Mouse (Mus musculus) B cell, adult 67 days (primary cell): Measurements from ENCODE around the gene E130208F15Rik. TPM values are rescaled to one million over a fixed set of nuclear protein-coding genes. Genes with fewer than 3 reads are reported as not detected.

Experiments used
- total RNA-seq, 2 experiments: library from RNA; stranded (reverse); gene quantifications; 4 replicates each; pipeline ENCODE4 v1.2.4; 2023

The E130208F15Rik gene
- 1 to 10 TPM; 3.9 to 6.6 TPM for total RNA-seq

GRCm38 (mm10) chr7:30321539-30322284 is at the start of gene E130208F15Rik:
Gene E130208F15Rik (plus strand): TSS chr7:30321740.

GRCm38 (mm10) chr7:30279951-30280669 is 41.4 kb upstream of the E130208F15Rik start, which contains the start of the genes Thap8 and Wdr62:
Gene Thap8 (plus strand): TSS chr7:30280094.
Gene Wdr62 (minus strand): TSS chr7:30280419.

GRCm38 (mm10) chr7:30291215-30292131 is 30.1 kb upstream of the E130208F15Rik start, which contains the start of gene Clip3:
Gene Clip3 (plus strand): TSS chr7:30291728.

GRCm38 (mm10) chr7:30308076-30309005 is 13.2 kb upstream of the E130208F15Rik start, which contains the start of gene Alkbh6:
Gene Alkbh6 (plus strand): TSS chr7:30308717.

GRCm38 (mm10) chr7:30314721-30315155 is 6.8 kb upstream of the E130208F15Rik start, which contains the start of gene Syne4:
Gene Syne4 (plus strand): TSS chr7:30314807.

GRCm38 (mm10) chr7:30323795-30324194 is 2.3 kb downstream of the E130208F15Rik start, which contains the start of gene Sdhaf1:
Gene Sdhaf1 (minus strand): TSS chr7:30323895.

GRCm38 (mm10) chr7:30362652-30363343 is 41.3 kb downstream of the E130208F15Rik start, which contains the start of gene Lrfn3:
Gene Lrfn3 (minus strand): TSS chr7:30362772.

Other genes with a start within 250 kb of the E130208F15Rik start
- gene Zfp82, start 248.8 kb upstream of the E130208F15Rik start, total RNA-seq, result 1 to 10 TPM; 5.9 to 7.3 TPM
- not detected for gene Gm26920, start 231.3 kb upstream of the E130208F15Rik start, total RNA-seq
- 10 to 100 TPM in 1 of 2 experiments, 1 to 10 TPM in 1; 7.1 to 12.0 TPM for gene Zfp566, start 231.2 kb upstream of the E130208F15Rik start, total RNA-seq
- 10 to 100 TPM; 33.0 to 37.9 TPM for gene Zfp260, start 227.0 kb upstream of the E130208F15Rik start, total RNA-seq
- gene Zfp382, start 199.8 kb upstream of the E130208F15Rik start, total RNA-seq, result 10 to 100 TPM; 14.4 to 18.9 TPM
- gene Zfp146, start 152.0 kb upstream of the E130208F15Rik start, total RNA-seq, result 10 to 100 TPM; 50.1 to 55.0 TPM
- not detected for gene Cox7a1, start 137.6 kb upstream of the E130208F15Rik start, total RNA-seq
- gene Capns1, start 122.9 kb upstream of the E130208F15Rik start, total RNA-seq, result 100 to 1,000 TPM; 183 to 185 TPM
- gene Polr2i, start 89.8 kb upstream of the E130208F15Rik start, total RNA-seq, result 10 to 100 TPM; 46.5 to 48.1 TPM
- gene Tbcb, start 89.5 kb upstream of the E130208F15Rik start, total RNA-seq, result 10 to 100 TPM; 35.6 to 44.1 TPM
- gene Ovol3, start 86.0 kb upstream of the E130208F15Rik start, total RNA-seq, result not detected
- 1 to 10 TPM; 2.1 to 2.4 TPM for gene Thap8, start 41.6 kb upstream of the E130208F15Rik start, total RNA-seq
- 1 to 10 TPM; 4.6 to 9.2 TPM for gene Wdr62, start 41.3 kb upstream of the E130208F15Rik start, total RNA-seq
- gene Clip3, start 30.0 kb upstream of the E130208F15Rik start, total RNA-seq, result not detected
- gene Alkbh6, start 13.0 kb upstream of the E130208F15Rik start, total RNA-seq, result 10 to 100 TPM; 63.1 to 67.2 TPM
- gene Syne4, start 6.9 kb upstream of the E130208F15Rik start, total RNA-seq, result 1 to 10 TPM; 2.2 to 3.6 TPM
- gene Sdhaf1, start 2.2 kb downstream of the E130208F15Rik start, total RNA-seq, result 10 to 100 TPM; 11.4 to 20.5 TPM
- not detected for gene Lrfn3, start 41.0 kb downstream of the E130208F15Rik start, total RNA-seq
- gene Tyrobp, start 92.0 kb downstream of the E130208F15Rik start, total RNA-seq, result 10 to 100 TPM; 68.2 to 78.3 TPM
- gene Hcst, start 98.1 kb downstream of the E130208F15Rik start, total RNA-seq, result 10 to 100 TPM; 48.5 to 50.5 TPM
- 100 to 1,000 TPM; 400 to 437 TPM for gene Nfkbid, start 100.0 kb downstream of the E130208F15Rik start, total RNA-seq
- not detected for gene Aplp1, start 123.8 kb downstream of the E130208F15Rik start, total RNA-seq
- not detected for gene Kirrel2, start 135.9 kb downstream of the E130208F15Rik start, total RNA-seq
- gene Nphs1, start 136.6 kb downstream of the E130208F15Rik start, total RNA-seq, result not detected
- not detected for gene Prodh2, start 171.9 kb downstream of the E130208F15Rik start, total RNA-seq
- gene Arhgap33, start 213.3 kb downstream of the E130208F15Rik start, total RNA-seq, result 10 to 100 TPM; 18.6 to 20.7 TPM
- gene Hspb6, start 230.4 kb downstream of the E130208F15Rik start, total RNA-seq, result 1 to 10 TPM; 3.0 to 4.3 TPM
- 10 to 100 TPM; 18.8 to 27.2 TPM for gene Proser3, start 230.6 kb downstream of the E130208F15Rik start, total RNA-seq
- 10 to 100 TPM; 42.2 to 45.2 TPM for gene Lin37, start 238.1 kb downstream of the E130208F15Rik start, total RNA-seq
- 100 to 1,000 TPM; 107 to 109 TPM for gene U2af1l4, start 241.6 kb downstream of the E130208F15Rik start, total RNA-seq
- 10 to 100 TPM; 13.9 to 14.0 TPM for gene Gm49396, start 241.6 kb downstream of the E130208F15Rik start, total RNA-seq
- 100 to 1,000 TPM; 129 to 145 TPM for gene Psenen, start 241.9 kb downstream of the E130208F15Rik start, total RNA-seq
- gene Igflr1, start 243.7 kb downstream of the E130208F15Rik start, total RNA-seq, result 1 to 10 TPM; 7.3 to 7.7 TPM